Mouse (Mus musculus) C2C12 (cell line): ENCODE data around the gene Olfr1087. TPM values are rescaled to one million over a fixed set of nuclear protein-coding genes. Genes with fewer than 3 reads are reported as not detected.
"Not testable (repeated sequence)": the region's sequence is repeated elsewhere in the genome, so short reads cannot be mapped to it uniquely, and the experiment has no call there.

Experiments
- H3K27me3 ChIP-seq: one replicate; pipeline ENCODE4 v1.6.1; 2011; ENCODE audit not compliant: control insufficient read depth, insufficient read depth, insufficient read length
- H3K36me3 ChIP-seq: one replicate; pipeline ENCODE4 v1.6.1; 2011; ENCODE audit not compliant: control insufficient read depth, insufficient read depth
- H3K4me3 ChIP-seq: one replicate; pipeline ENCODE4 v1.5.1; 2011; ENCODE audit warnings: mild to moderate bottlenecking, control low read depth; ENCODE audit not compliant: poor library complexity, insufficient read depth, severe bottlenecking
- H3K79me2 ChIP-seq: one replicate; pipeline ENCODE4 v1.6.1; 2011; ENCODE audit not compliant: control insufficient read depth, insufficient read depth
- H3K79me3 ChIP-seq: one replicate; pipeline ENCODE4 v1.6.1; 2011; ENCODE audit warnings: low read depth, control low read depth
- H3ac ChIP-seq: one replicate; pipeline ENCODE3; 2011; ENCODE audit warnings: low read depth; ENCODE audit not compliant: control insufficient read depth, insufficient read length
- CEBPB ChIP-seq: IDR thresholded peaks from one replicate; pipeline ENCODE4 v1.6.1; 2011; ENCODE audit warnings: low read depth, mild to moderate bottlenecking, control low read depth, moderate library complexity
- CTCF ChIP-seq: IDR thresholded peaks from one replicate; pipeline ENCODE4 v1.5.1; 2011; ENCODE audit not compliant: control insufficient read depth, insufficient read depth, insufficient read length
- FOSL1 ChIP-seq: IDR thresholded peaks from one replicate; pipeline ENCODE4 v1.8.0; 2011; ENCODE audit warnings: mild to moderate bottlenecking, low read length; ENCODE audit not compliant: poor library complexity, insufficient read depth, severe bottlenecking
- MAX ChIP-seq: IDR thresholded peaks from one replicate; pipeline ENCODE4 v1.6.1; 2011; ENCODE audit warnings: mild to moderate bottlenecking, control low read depth
- MYOD1 ChIP-seq: IDR thresholded peaks from one replicate; pipeline ENCODE4 v1.6.1; 2011; ENCODE audit warnings: low read depth; ENCODE audit not compliant: control insufficient read depth, insufficient read length
- MYOG ChIP-seq: IDR thresholded peaks from one replicate; pipeline ENCODE4 v1.6.1; 2011; ENCODE audit not compliant: control insufficient read depth, insufficient read length; ENCODE audit errors: extremely low read depth
- USF1 ChIP-seq: IDR thresholded peaks from one replicate; pipeline ENCODE4 v1.6.1; 2011; ENCODE audit warnings: low read depth, mild to moderate bottlenecking, control low read depth, moderate library complexity
- long read RNA-seq, 2 experiments: library from polyadenylated mRNA; unstranded; transcript quantifications; one replicate each; pipeline ENCODE4 v2.0.0; 2019 to 2020
- polyA plus RNA-seq: library from polyadenylated mRNA; unstranded; fragments of >200 nt; fragmentation: generic; extraction: Trizol; gene quantifications from one replicate; pipeline ENCODE4 v1.2.1, GENCODE M21; 2012; ENCODE audit warnings: missing spikeins

Gene Olfr1087
- polyA plus RNA-seq, result not detected
- long read RNA-seq, experiment 1, result 0 reads
- long read RNA-seq, experiment 2, result 0 reads

- Histone ChIP-seq H3ac (no peak within 1 kb of the TSS), H3K27me3 (no peaks in the 10 kb centered on the region), H3K36me3 (no peaks in the 10 kb centered on the region), H3K79me3 (no peaks in the 10 kb centered on the region), H3K4me3 (no peak within 1 kb of the TSS), H3K79me2 (no peaks in the 10 kb centered on the region)
- no peak for TF ChIP-seq MAX
- TF ChIP-seq MYOD1, result no peak
- no peak for TF ChIP-seq CEBPB
Observed at GRCm38 (mm10) chr2:86698295-86698694, at the start of gene Olfr1087. Gene Olfr1087 (minus strand): TSS chr2:86698395.

- no peak for TF ChIP-seq MYOD1
- no peak for TF ChIP-seq USF1
- no peak for TF ChIP-seq MYOG
- TF ChIP-seq CEBPB, result no peak
- no peak within 1 kb of the TSS for H3ac ChIP-seq
- H3K36me3 ChIP-seq, result no peaks in the 10 kb centered on the region
- no peak within 1 kb of the TSS for H3K4me3 ChIP-seq
- H3K79me3 ChIP-seq, result no peaks in the 10 kb centered on the region
- no peaks in the 10 kb centered on the region for H3K27me3 ChIP-seq
- H3K79me2 ChIP-seq, result no peaks in the 10 kb centered on the region
Observed at GRCm38 (mm10) chr2:86733601-86734000, 35.4 kb upstream of the Olfr1087 start, which contains the start of gene Olfr1089. Gene Olfr1089 (minus strand): TSS chr2:86733701.

- no peaks in the 10 kb centered on the region for H3K79me2 ChIP-seq
- TF ChIP-seq MYOG, result no peak
- TF ChIP-seq CTCF, result no peak
- no peak for TF ChIP-seq MAX
- no peak for TF ChIP-seq FOSL1
- no peak for TF ChIP-seq USF1
- TF ChIP-seq MYOD1, result no peak
- TF ChIP-seq CEBPB, result no peak
- H3ac ChIP-seq, result no peak within 1 kb of the TSS
- no peaks in the 10 kb centered on the region for H3K79me3 ChIP-seq
- no peaks in the 10 kb centered on the region for H3K27me3 ChIP-seq
- H3K36me3 ChIP-seq, result no peaks in the 10 kb centered on the region
- H3K4me3 ChIP-seq, result no peak within 1 kb of the TSS
Observed at GRCm38 (mm10) chr2:86679992-86680391, 18.2 kb downstream of the Olfr1087 start, which contains the start of gene Olfr1086. Gene Olfr1086 (minus strand): TSS chr2:86680092.

- H3K79me2 ChIP-seq, result no peaks in the 10 kb centered on the region
- no peaks in the 10 kb centered on the region for H3K36me3 ChIP-seq
- no peaks in the 10 kb centered on the region for H3K79me3 ChIP-seq
- no peaks in the 10 kb centered on the region for H3K27me3 ChIP-seq
- TF ChIP-seq CEBPB, result no peak
- no peak for TF ChIP-seq USF1
- TF ChIP-seq CTCF, result no peak
- no peak for TF ChIP-seq MYOG
- TF ChIP-seq MAX, result no peak
- TF ChIP-seq FOSL1, result no peak
- TF ChIP-seq MYOD1, result no peak
- H3K4me3 ChIP-seq, result no peak within 1 kb of the TSS
- H3ac ChIP-seq, result no peak within 1 kb of the TSS
Observed at GRCm38 (mm10) chr2:86661919-86662318, 36.3 kb downstream of the Olfr1087 start, which contains the start of gene Olfr1085. Gene Olfr1085 (minus strand): TSS chr2:86662019.

DNA sequence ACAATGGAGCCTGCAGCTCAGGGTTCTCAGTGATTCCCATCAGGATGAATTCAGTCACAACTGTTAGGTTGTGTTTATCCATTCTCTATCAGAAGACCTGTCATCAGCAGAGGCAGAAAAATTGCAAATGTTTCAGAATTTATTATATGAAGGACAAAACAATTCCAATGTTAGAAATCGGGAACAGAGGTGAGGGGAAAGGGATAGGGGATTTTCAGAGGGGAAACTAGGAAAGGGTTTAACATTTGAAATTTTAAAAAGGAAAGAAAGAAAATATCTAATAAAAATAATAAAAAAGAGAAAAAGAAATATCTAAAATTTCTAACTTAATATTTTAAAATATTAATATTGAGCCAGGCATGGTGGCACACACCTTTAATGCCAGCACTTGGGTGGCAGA, 58.6 kb downstream of the Olfr1087 start, which contains the start of gene Olfr1084:
Gene Olfr1084 (minus strand): TSS at position 101 of the 400 bp plus-strand sequence.
- H3ac ChIP-seq, H3K79me3 ChIP-seq, H3K27me3 ChIP-seq, H3K36me3 ChIP-seq, H3K79me2 ChIP-seq, H3K4me3 ChIP-seq: not testable (repeated sequence)

Other genes with a start within 250 kb of the Olfr1087 start
- not detected for gene Olfr1065, start 247.8 kb downstream of the Olfr1087 start, polyA plus RNA-seq
- gene Olfr1066, start 242.1 kb downstream of the Olfr1087 start, polyA plus RNA-seq, result not detected
- gene Olfr228, start 211.0 kb downstream of the Olfr1087 start, polyA plus RNA-seq, result not detected
- not detected for gene Olfr1076, start 189.9 kb downstream of the Olfr1087 start, polyA plus RNA-seq
- gene Olfr1079, start 155.9 kb downstream of the Olfr1087 start, polyA plus RNA-seq, result not detected
- not detected for gene Olfr1080, start 140.2 kb downstream of the Olfr1087 start, polyA plus RNA-seq
- not detected for gene Olfr1082, start 99.4 kb downstream of the Olfr1087 start, polyA plus RNA-seq
- gene Olfr1084, start 58.7 kb downstream of the Olfr1087 start, polyA plus RNA-seq, result not detected
- gene Olfr1085, start 36.4 kb downstream of the Olfr1087 start, polyA plus RNA-seq, result not detected
- gene Olfr1086, start 18.3 kb downstream of the Olfr1087 start, polyA plus RNA-seq, result not detected
- not detected for gene Olfr1089, start 35.3 kb upstream of the Olfr1087 start, polyA plus RNA-seq
- gene Olfr1090, start 60.6 kb upstream of the Olfr1087 start, polyA plus RNA-seq, result not detected
- not detected for gene Olfr1093, start 84.1 kb upstream of the Olfr1087 start, polyA plus RNA-seq
- gene Olfr141, start 111.6 kb upstream of the Olfr1087 start, polyA plus RNA-seq, result not detected
- not detected for gene Olfr1094, start 126.3 kb upstream of the Olfr1087 start, polyA plus RNA-seq
- gene Olfr1095, start 153.3 kb upstream of the Olfr1087 start, polyA plus RNA-seq, result not detected
- gene Gm13723, start 176.4 kb upstream of the Olfr1087 start, polyA plus RNA-seq, result not detected
- not detected for gene Olfr1097, start 193.8 kb upstream of the Olfr1087 start, polyA plus RNA-seq
- gene Olfr1098, start 226.2 kb upstream of the Olfr1087 start, polyA plus RNA-seq, result not detected